Mouse (Mus musculus): ENCODE measurements at regions not wholly inside any gene's neighbourhood (a gene's known extent, or its start where the extent isn't known, plus 50 kb on each side); places are given as distances from the start of the nearest gene placed in this dataset.
A peak's percentile ranks its signal among the peaks of the same experiment; 100 is the strongest.

GRCm38 (mm10) chr19:26834564-26834963, 51.1 kb upstream of the Gm815 start:
- TF ChIP-seq CTCF (IDR thresholded peaks at IDR 0.05), result peak; percentile 59
- ChIA-PET CTCF (interaction anchor here (0.8 to 2.0 kb wide), 5 partner anchors 14 to 116 kb away, joined by 3 to 7 read pairs (median 4); no protein-coding TSS in a partner anchor), POLR2A (no interaction called here)
- ATAC-seq, result no peak
- H3K27me3 ChIP-seq, result peaks cover 15% of the 10 kb centered on the region
- in situ Hi-C loops (cut with MboI; ENCODE audit: low pct_unique_long_range_greater_than_20kb), result no loop called here
- DNase-seq (ENCODE audit: low read depth, low spot score), result no peak

Measured in Patski (cell line).